Mouse (Mus musculus) midbrain, postnatal 0 days (tissue): ENCODE results near the gene Gpatch3. TPM values are rescaled to one million over a fixed set of nuclear protein-coding genes. Genes with fewer than 3 reads are reported as not detected.

Source experiments
- ATAC-seq: fragments of 200-750 bp; cut with Nextera tagmentation; 2 replicates; pipeline ENCODE4 v1.8.0; 2017; ENCODE audit warnings: moderate number of reproducible peaks, mild to moderate bottlenecking, moderate TSS enrichment, moderate library complexity; ENCODE audit not compliant: low FRiP score
- DNase-seq: peaks from one replicate; pipeline ENCODE4 v3.0.0-alpha.2; 2015; ENCODE audit warnings: low spot score
- H3K27ac ChIP-seq: fragments of 300-500 bp; sonication (generic); 2 replicates; pipeline ENCODE4 v1.5.1; 2014; ENCODE audit warnings: low read depth, mild to moderate bottlenecking, low read length, mixed read lengths
- H3K27me3 ChIP-seq: fragments of 300-500 bp; sonication (generic); 2 replicates; pipeline ENCODE4 v1.6.1; 2014; ENCODE audit warnings: low read length, control low read depth, mixed read lengths; ENCODE audit not compliant: insufficient read depth
- H3K36me3 ChIP-seq: fragments of 300-500 bp; sonication (generic); 2 replicates; pipeline ENCODE4 v1.6.1; 2014; ENCODE audit warnings: low read length, control low read depth, mixed read lengths; ENCODE audit not compliant: insufficient read depth
- H3K4me1 ChIP-seq: fragments of 300-500 bp; sonication (generic); 2 replicates; pipeline ENCODE4 v1.6.1; 2014; ENCODE audit warnings: mild to moderate bottlenecking, control low read depth, antibody characterized with exemption, low read length, mixed read lengths; ENCODE audit not compliant: insufficient read depth
- H3K4me2 ChIP-seq: fragments of 300-500 bp; sonication (generic); 2 replicates; pipeline ENCODE4 v1.6.1; 2014; ENCODE audit warnings: low read depth, mild to moderate bottlenecking, low read length, mixed read lengths; ENCODE audit not compliant: poor library complexity, severe bottlenecking
- H3K4me3 ChIP-seq: fragments of 300-500 bp; sonication (generic); 2 replicates; pipeline ENCODE4 v1.5.1; 2014; ENCODE audit warnings: low read depth, mild to moderate bottlenecking, low read length, moderate library complexity
- H3K9ac ChIP-seq: fragments of 300-500 bp; sonication (generic); replicated peaks from 2 replicates; pipeline ENCODE4 v1.6.1; 2014; ENCODE audit warnings: mild to moderate bottlenecking, low read length, moderate library complexity, mixed read lengths; ENCODE audit not compliant: poor library complexity, severe bottlenecking
- H3K9me3 ChIP-seq: fragments of 300-500 bp; sonication (generic); 2 replicates; pipeline ENCODE4 v1.6.1; 2016; ENCODE audit warnings: low read length, control low read depth
- CTCF ChIP-seq: IDR thresholded peaks from 2 replicates; pipeline ENCODE4 v1.5.1; 2016; ENCODE audit warnings: antibody characterized with exemption, mild to moderate bottlenecking
- WGBS: fragments of 180-500 bp; shearing (Covaris S2); extraction: QIAGEN DNeasy Blood & Tissue Kit; methylation state at CpG from one replicate; pipeline ENCODE4 v1.1.7; 2014; 5-methylcytosine and 5-hydroxymethylcytosine counted together
- polyA plus RNA-seq: library from polyadenylated mRNA; unstranded; fragments of >200 nt; fragmentation: Nextera tagmentation; extraction: Ambion mirVana; gene quantifications from 2 replicates; pipeline ENCODE4 v1.2.1, GENCODE M21; 2015
- total RNA-seq: library from RNA; depleted of rRNA; stranded (reverse); fragments of >200 nt; gene quantifications from 2 replicates; pipeline ENCODE4 v1.2.3, GENCODE M21; 2014; rRNA removed

The Gpatch3 gene
- 8.7 and 10.3 TPM in 2 replicates for total RNA-seq
- polyA plus RNA-seq, result 5.6 and 6.3 TPM in 2 replicates

GRCm38 (mm10) chr4:133574070-133574842, at the start of gene Gpatch3:
Gene Gpatch3 (plus strand): TSS chr4:133574745.
- Histone ChIP-seq H3K27me3 (no peaks in the 10 kb centered on the region), H3K4me3 (peak within 1 kb of the TSS; percentile 96), H3K36me3 (peaks cover 12% of the 10 kb centered on the region), H3K4me2 (peak within 1 kb of the TSS; percentile 93), H3K27ac (peak within 1 kb of the TSS; percentile 79), H3K4me1 (no peaks in the 10 kb centered on the region), H3K9ac (peak within 1 kb of the TSS; percentile 77), H3K9me3 (no peaks in the 10 kb centered on the region)
- 5% methylated on average over 44 of the region's 44 CpGs for WGBS
- peak; percentile 45 for TF ChIP-seq CTCF
- DNase-seq, result peak; percentile 97
- ATAC-seq, result peak; percentile 89

DNA sequence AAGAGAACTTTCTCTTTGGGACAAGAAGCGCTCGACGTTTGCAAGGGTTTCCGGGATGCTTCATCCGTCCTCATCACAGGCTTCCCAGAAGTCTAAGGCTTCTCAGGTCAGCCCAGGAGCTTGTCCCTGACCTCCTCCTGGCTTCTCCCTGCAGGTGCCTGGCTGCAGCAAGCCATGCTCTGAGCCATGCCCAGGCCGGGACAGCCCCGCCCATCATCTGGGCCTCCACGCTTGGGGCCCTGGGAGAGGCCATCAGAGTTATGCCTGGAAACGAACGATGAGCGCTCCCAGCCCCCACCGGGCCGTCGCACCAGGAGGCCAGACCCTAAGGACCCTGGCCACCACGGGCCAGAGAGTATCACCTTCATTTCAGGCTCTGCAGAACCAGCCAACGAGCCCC, 46.8 kb upstream of the Gpatch3 start:
- TF ChIP-seq CTCF, result no peak
- Histone ChIP-seq H3K4me1 (no peaks in the 10 kb centered on the region), H3K27me3 (no peaks in the 10 kb centered on the region), H3K4me3 (no peak overlapping the region), H3K4me2 (no peak overlapping the region), H3K36me3 (peaks cover 40% of the 10 kb centered on the region), H3K27ac (no peak overlapping the region), H3K9me3 (no peaks in the 10 kb centered on the region), H3K9ac (no peak overlapping the region)
- no peak for DNase-seq
- WGBS, result 72% methylated on average over 16 of the region's 16 CpGs
- no peak for ATAC-seq

DNA sequence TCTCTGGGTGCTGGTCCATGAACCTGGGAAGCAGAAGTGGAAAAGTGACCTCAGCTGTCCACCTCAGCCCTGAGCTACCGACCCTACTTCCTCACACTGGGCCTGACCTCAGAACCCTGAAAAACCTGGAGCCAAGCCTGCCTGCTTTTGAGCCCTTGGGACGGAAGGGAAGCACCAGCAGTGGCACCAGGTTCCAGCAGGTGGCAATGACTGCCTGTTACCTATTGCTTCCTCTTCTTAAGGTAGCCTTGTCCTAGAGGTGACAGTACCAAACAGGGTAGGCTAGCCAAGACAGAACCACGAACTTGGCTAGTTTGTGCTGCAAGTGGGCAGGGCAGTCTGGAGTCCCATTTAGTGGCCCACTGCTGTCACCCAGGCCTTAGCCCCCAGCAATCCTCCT, 41.8 kb upstream of the Gpatch3 start:
- no peak for TF ChIP-seq CTCF
- DNase-seq (no peak), ATAC-seq (no peak)
- Histone ChIP-seq H3K9me3 (no peaks in the 10 kb centered on the region), H3K9ac (no peak overlapping the region), H3K27ac (no peak overlapping the region), H3K4me2 (no peak overlapping the region), H3K4me1 (no peaks in the 10 kb centered on the region), H3K27me3 (no peaks in the 10 kb centered on the region), H3K4me3 (no peak overlapping the region), H3K36me3 (peaks cover 75% of the 10 kb centered on the region)
- WGBS, result 92% methylated on average over 3 of the region's 3 CpGs

DNA sequence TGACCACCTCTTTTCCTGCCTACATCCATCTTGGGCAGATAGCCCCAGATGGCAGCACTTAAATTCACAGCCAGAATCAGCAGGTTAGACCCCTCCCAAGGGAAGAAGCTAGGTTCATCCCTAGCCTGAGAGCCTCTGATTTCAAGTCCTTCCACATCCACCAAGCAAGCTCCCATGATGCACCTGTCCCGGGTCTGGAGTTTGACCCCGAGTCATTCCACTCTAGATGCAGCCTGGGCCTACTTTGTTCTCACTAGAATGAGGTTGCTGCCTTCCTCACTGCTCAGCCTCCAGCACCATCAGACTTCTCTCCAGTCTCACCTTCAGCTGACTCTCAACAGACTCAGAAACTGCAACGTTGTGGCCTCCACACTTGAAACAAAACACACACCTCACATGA, 38.5 kb upstream of the Gpatch3 start:
- H3K9ac ChIP-seq, result no peak overlapping the region
- H3K4me3 ChIP-seq, result no peak overlapping the region
- ATAC-seq (no peak), DNase-seq (no peak)
- H3K27ac ChIP-seq, result no peak overlapping the region
- no peaks in the 10 kb centered on the region for H3K4me1 ChIP-seq
- whole genome bisulfite sequencing, result 90% methylated on average over 3 of the region's 3 CpGs
- TF ChIP-seq CTCF, result no peak
- no peaks in the 10 kb centered on the region for H3K9me3 ChIP-seq
- H3K4me2 ChIP-seq, result no peak overlapping the region
- no peaks in the 10 kb centered on the region for H3K27me3 ChIP-seq
- H3K36me3 ChIP-seq, result peaks cover 60% of the 10 kb centered on the region

DNA sequence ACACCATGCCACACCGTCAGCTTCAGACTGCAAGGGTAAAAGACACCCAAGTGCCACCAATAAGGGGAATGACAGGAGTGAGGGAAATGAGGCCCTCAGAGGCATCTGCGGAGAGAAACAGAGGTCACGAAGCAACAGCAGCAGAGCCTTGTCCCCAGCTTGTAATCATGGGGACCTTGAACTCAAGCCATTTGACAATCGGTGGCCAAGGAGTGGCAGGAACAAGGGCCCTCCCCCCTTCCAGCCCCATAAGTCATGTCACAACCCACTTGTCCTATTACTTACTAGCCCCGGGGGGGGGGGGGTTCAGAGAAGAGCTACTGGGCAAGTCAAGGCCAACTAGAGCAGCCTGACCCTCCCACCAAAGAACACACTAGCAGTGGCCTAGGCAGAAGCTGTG, 37.9 kb upstream of the Gpatch3 start:
- H3K27me3 ChIP-seq, result no peaks in the 10 kb centered on the region
- no peaks in the 10 kb centered on the region for H3K9me3 ChIP-seq
- 91% methylated on average over 5 of the region's 5 CpGs for WGBS
- DNase-seq (no peak), ATAC-seq (no peak)
- no peak for TF ChIP-seq CTCF
- H3K4me1 ChIP-seq, result no peaks in the 10 kb centered on the region
- H3K4me2 ChIP-seq, result no peak overlapping the region
- no peak overlapping the region for H3K4me3 ChIP-seq
- H3K36me3 ChIP-seq, result peaks cover 55% of the 10 kb centered on the region
- no peak overlapping the region for H3K27ac ChIP-seq
- H3K9ac ChIP-seq, result no peak overlapping the region
